Mouse (Mus musculus): Measurements from ENCODE around the gene Ceacam16. TPM values are rescaled to one million over a fixed set of nuclear protein-coding genes. Genes with fewer than 3 reads are reported as not detected.

Gene Ceacam16
- polyA plus RNA-seq, 1 experiment from 2014 or later = not detected

DNA sequence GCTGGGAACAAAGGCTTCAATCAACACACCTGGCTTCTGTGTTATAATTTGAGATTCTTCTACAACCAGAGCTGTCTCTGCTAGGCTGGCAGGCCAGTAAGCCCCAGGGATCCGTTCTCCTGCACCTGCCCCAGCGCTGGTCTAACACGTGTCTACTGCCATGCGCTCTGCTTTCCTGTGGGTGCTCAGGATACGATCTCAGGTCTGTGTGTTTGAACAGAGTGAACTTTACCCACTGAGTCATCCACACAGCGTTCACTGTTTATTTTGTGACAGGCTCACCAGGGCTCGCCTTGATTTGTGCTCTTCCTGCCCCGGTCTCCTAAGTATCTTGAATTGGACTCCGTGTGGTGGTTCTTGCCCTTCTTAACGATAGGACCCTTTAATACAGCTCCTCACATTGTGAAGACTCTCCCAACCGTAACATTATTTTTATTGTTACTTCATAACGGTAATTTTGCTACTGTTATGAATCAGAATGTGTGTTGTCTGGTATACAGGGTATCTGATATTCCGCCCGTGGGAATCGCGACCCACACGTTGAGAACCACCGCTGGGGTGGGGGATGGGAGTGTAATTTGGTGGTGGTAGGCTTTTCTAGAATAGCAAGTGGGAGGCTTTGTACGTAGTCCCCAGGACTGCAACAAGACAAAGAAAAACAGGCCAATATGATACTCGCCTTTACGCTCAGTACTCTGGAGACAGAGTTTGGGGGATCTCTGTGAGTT, 19.2 kb downstream of the Ceacam16 start:
- Histone ChIP-seq H3K4me3 (ENCODE audit: low read depth, low read length) (no peak overlapping the region), H3K27me3 (ENCODE audit: control insufficient read depth, insufficient read depth, low read length) (no peaks in the 10 kb centered on the region), H3K4me1 (replicated peaks; ENCODE audit: control insufficient read depth, insufficient read depth) (no peaks in the 10 kb centered on the region), H3K9me3 (ENCODE audit: control insufficient read depth, low read length) (no peaks in the 10 kb centered on the region), H3K9ac (ENCODE audit: low read length) (no peak overlapping the region), H3K27ac (replicated peaks) (peak overlapping the region; percentile 75), H3K4me2 (replicated peaks; ENCODE audit: low read depth) (no peak overlapping the region), H3K36me3 (ENCODE audit: control insufficient read depth, insufficient read depth, low read length) (no peaks in the 10 kb centered on the region)
- ATAC-seq (ENCODE audit: low FRiP score, low TSS enrichment) (peak; percentile 94), DNase-seq (ENCODE audit: low spot score) (peak; percentile 85)
- WGBS = 53% methylated on average over 21 of the region's 21 CpGs
- TF ChIP-seq CTCF (IDR thresholded peaks at IDR 0.05; ENCODE audit: low read depth) (no peak), EP300 (optimal IDR thresholded peaks at IDR 0.05) (no peak)

GRCm38 (mm10) chr7:19840936-19841335, 20.2 kb downstream of the Ceacam16 start:
- H3K4me1 ChIP-seq (replicated peaks; ENCODE audit: control insufficient read depth, insufficient read depth) = no peaks in the 10 kb centered on the region
- DNase-seq (ENCODE audit: low spot score) (no peak), ATAC-seq (ENCODE audit: low FRiP score, low TSS enrichment) (no peak)
- no peaks in the 10 kb centered on the region for H3K27me3 ChIP-seq (ENCODE audit: control insufficient read depth, insufficient read depth, low read length)
- H3K4me3 ChIP-seq (ENCODE audit: low read depth, low read length) = no peak overlapping the region
- H3K9me3 ChIP-seq (ENCODE audit: control insufficient read depth, low read length) = no peaks in the 10 kb centered on the region
- H3K9ac ChIP-seq (ENCODE audit: low read length) = no peak overlapping the region
- no peaks in the 10 kb centered on the region for H3K36me3 ChIP-seq (ENCODE audit: control insufficient read depth, insufficient read depth, low read length)
- peak overlapping the region; percentile 75 for H3K27ac ChIP-seq (replicated peaks)
- 85% methylated on average over 3 of the region's 3 CpGs for WGBS
- TF ChIP-seq EP300 (optimal IDR thresholded peaks at IDR 0.05) = no peak
- TF ChIP-seq CTCF (IDR thresholded peaks at IDR 0.05; ENCODE audit: low read depth) = no peak
- H3K4me2 ChIP-seq (replicated peaks; ENCODE audit: low read depth) = no peak overlapping the region

DNA sequence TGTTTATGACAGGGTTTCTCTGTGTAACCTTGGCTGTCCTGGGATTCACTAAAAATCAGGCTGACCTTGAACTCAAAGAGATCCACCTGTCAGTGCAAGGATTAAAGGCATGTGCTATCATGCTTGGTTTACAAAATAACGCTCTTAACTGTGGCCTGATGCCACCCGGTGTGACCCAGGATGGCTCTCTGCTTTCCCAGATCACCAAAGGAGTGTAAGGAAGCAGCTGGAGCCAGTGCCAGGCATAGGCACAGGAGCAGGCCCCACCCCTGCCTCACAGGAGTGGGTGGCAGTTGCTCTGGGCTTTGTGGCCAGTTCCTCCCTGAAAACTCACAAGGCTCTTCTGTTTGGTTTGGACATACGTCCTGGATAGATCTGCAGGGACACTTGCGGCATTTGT, 20.7 kb downstream of the Ceacam16 start:
- Histone ChIP-seq H3K9ac (ENCODE audit: low read length) (no peak overlapping the region), H3K36me3 (ENCODE audit: control insufficient read depth, insufficient read depth, low read length) (no peaks in the 10 kb centered on the region), H3K9me3 (ENCODE audit: control insufficient read depth, low read length) (no peaks in the 10 kb centered on the region), H3K4me1 (replicated peaks; ENCODE audit: control insufficient read depth, insufficient read depth) (no peaks in the 10 kb centered on the region), H3K4me3 (ENCODE audit: low read depth, low read length) (no peak overlapping the region), H3K4me2 (replicated peaks; ENCODE audit: low read depth) (no peak overlapping the region), H3K27ac (replicated peaks) (peak overlapping the region; percentile 75), H3K27me3 (ENCODE audit: control insufficient read depth, insufficient read depth, low read length) (no peaks in the 10 kb centered on the region)
- WGBS = 76% methylated on average over 4 of the region's 4 CpGs
- ATAC-seq (ENCODE audit: low FRiP score, low TSS enrichment) (peak; percentile 23; the same call in 1 of the 2 replicates), DNase-seq (ENCODE audit: low spot score) (peak; percentile 65)
- no peak for TF ChIP-seq EP300 (optimal IDR thresholded peaks at IDR 0.05)
- TF ChIP-seq CTCF (IDR thresholded peaks at IDR 0.05; ENCODE audit: low read depth) = no peak

- no peaks in the 10 kb centered on the region for H3K36me3 ChIP-seq (ENCODE audit: control insufficient read depth, insufficient read depth, low read length)
- no peaks in the 10 kb centered on the region for H3K27me3 ChIP-seq (ENCODE audit: control insufficient read depth, insufficient read depth, low read length)
- TF ChIP-seq CTCF (IDR thresholded peaks at IDR 0.05; ENCODE audit: low read depth) (no peak), EP300 (optimal IDR thresholded peaks at IDR 0.05) (no peak)
- H3K4me2 ChIP-seq (replicated peaks; ENCODE audit: low read depth) = no peak overlapping the region
- 49% methylated on average over 3 of the region's 3 CpGs for WGBS
- H3K9ac ChIP-seq (ENCODE audit: low read length) = no peak overlapping the region
- no peak overlapping the region for H3K27ac ChIP-seq (replicated peaks)
- no peaks in the 10 kb centered on the region for H3K9me3 ChIP-seq (ENCODE audit: control insufficient read depth, low read length)
- ATAC-seq (ENCODE audit: low FRiP score, low TSS enrichment) = no peak
- DNase-seq (ENCODE audit: low spot score) = no peak
- no peak overlapping the region for H3K4me3 ChIP-seq (ENCODE audit: low read depth, low read length)
- no peaks in the 10 kb centered on the region for H3K4me1 ChIP-seq (replicated peaks; ENCODE audit: control insufficient read depth, insufficient read depth)
Observed at GRCm38 (mm10) chr7:19836843-19837242, 24.3 kb downstream of the Ceacam16 start.

DNA sequence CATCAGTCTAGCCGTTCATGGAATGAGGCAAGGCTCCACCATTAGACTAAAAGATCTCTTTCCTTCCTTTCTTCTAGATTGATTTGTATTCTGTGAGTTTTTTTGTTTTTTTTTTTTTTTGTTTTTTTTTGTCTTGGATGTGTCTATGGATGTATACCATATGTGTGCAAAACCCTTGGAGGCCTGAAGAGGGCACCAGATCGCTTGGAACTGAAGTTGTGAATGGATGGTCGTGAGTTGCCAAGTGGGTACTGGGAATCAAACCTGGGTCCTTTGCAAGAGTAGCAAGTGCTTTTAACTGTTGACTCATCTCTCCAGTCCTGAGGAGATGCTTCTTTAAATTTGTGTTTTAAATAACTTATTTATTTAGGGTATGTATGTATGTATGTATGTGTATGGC, 27.0 kb downstream of the Ceacam16 start:
- Histone ChIP-seq H3K36me3 (ENCODE audit: control insufficient read depth, insufficient read depth, low read length) (no peaks in the 10 kb centered on the region), H3K4me3 (ENCODE audit: low read depth, low read length) (no peak overlapping the region), H3K4me2 (replicated peaks; ENCODE audit: low read depth) (no peak overlapping the region), H3K27ac (replicated peaks) (no peak overlapping the region), H3K4me1 (replicated peaks; ENCODE audit: control insufficient read depth, insufficient read depth) (peaks cover 8% of the 10 kb centered on the region), H3K9me3 (ENCODE audit: control insufficient read depth, low read length) (no peaks in the 10 kb centered on the region), H3K9ac (ENCODE audit: low read length) (no peak overlapping the region), H3K27me3 (ENCODE audit: control insufficient read depth, insufficient read depth, low read length) (no peaks in the 10 kb centered on the region)
- no peak for TF ChIP-seq EP300 (optimal IDR thresholded peaks at IDR 0.05)
- TF ChIP-seq CTCF (IDR thresholded peaks at IDR 0.05; ENCODE audit: low read depth) = peak; percentile 52
- no peak for ATAC-seq (ENCODE audit: low FRiP score, low TSS enrichment)
- DNase-seq (ENCODE audit: low spot score) = no peak
- 61% methylated on average over 3 of the region's 3 CpGs for WGBS

GRCm38 (mm10) chr7:19831837-19832236, 29.3 kb downstream of the Ceacam16 start:
- TF ChIP-seq CTCF (IDR thresholded peaks at IDR 0.05; ENCODE audit: low read depth) = no peak
- Histone ChIP-seq H3K36me3 (ENCODE audit: control insufficient read depth, insufficient read depth, low read length) (no peaks in the 10 kb centered on the region), H3K27ac (replicated peaks) (peak overlapping the region; percentile 63; the same call in 1 of the 2 replicates), H3K27me3 (ENCODE audit: control insufficient read depth, insufficient read depth, low read length) (no peaks in the 10 kb centered on the region), H3K4me3 (ENCODE audit: low read depth, low read length) (no peak overlapping the region), H3K4me2 (replicated peaks; ENCODE audit: low read depth) (no peak overlapping the region), H3K9ac (ENCODE audit: low read length) (no peak overlapping the region), H3K9me3 (ENCODE audit: control insufficient read depth, low read length) (no peaks in the 10 kb centered on the region), H3K4me1 (replicated peaks; ENCODE audit: control insufficient read depth, insufficient read depth) (peaks cover 8% of the 10 kb centered on the region)
- DNase-seq (ENCODE audit: low spot score) (peak; percentile 75), ATAC-seq (ENCODE audit: low FRiP score, low TSS enrichment) (peak; percentile 84)
- WGBS = 24% methylated on average over 9 of the region's 9 CpGs

Measured in stomach, postnatal 0 days (tissue).